ENCODE assay signal across 19 mouse cellular contexts in genomic region chr19:57082454-57083182, GRCm38 (mm10).
DNase-seq lines count a peak whose midpoint lies in the region; ATAC-seq and TF ChIP-seq lines count a peak whose summit lies in the region.
"Had no signal": no experiment of that assay in that cellular context is flagged by ENCODE, and none has a peak within 500 bp of the region (broad histone marks: within the 10 kb centered on the region; RNA-seq: fewer than 3 reads in every experiment).

No protein-coding gene starts in this region.

- H3K9me3 ChIP-seq in midbrain, embryonic 11.5 days (ENCODE audit: control insufficient read depth, low read length): no peaks in the 10 kb centered on the region
- no peaks in the 10 kb centered on the region; the same call in 1 of the 2 replicates for H3K9me3 ChIP-seq in embryonic facial prominence, embryonic 10.5 days
- H3K9me3 ChIP-seq: heart, embryonic 10.5 days had no signal

- no peaks in the 10 kb centered on the region for H3K27me3 ChIP-seq in midbrain, embryonic 11.5 days (ENCODE audit: control insufficient read depth, insufficient read depth, low read length)
- no peaks in the 10 kb centered on the region for H3K27me3 ChIP-seq in embryonic facial prominence, embryonic 10.5 days (replicated peaks; ENCODE audit: low read depth, poor library complexity, severe bottlenecking)
- H3K27me3 ChIP-seq: limb, embryonic 13.5 days; neural tube, embryonic 15.5 days had no signal

- 86% methylated on average over 17 of the region's 17 CpGs for WGBS in midbrain, embryonic 11.5 days
- WGBS in embryonic facial prominence, embryonic 10.5 days: 70% methylated on average over 17 of the region's 17 CpGs

- TF ChIP-seq CTCF in layer of hippocampus, adult 2 months (conservative IDR thresholded peaks at IDR 0.05): no peak

- H3K27ac ChIP-seq in layer of hippocampus, adult 2 months: 0 out of 2 replicates have a peak overlapping the region, but pooled peaks have one; percentile 0
- no peak overlapping the region for H3K27ac ChIP-seq in midbrain, embryonic 11.5 days (ENCODE audit: low read depth, low read length)
- no peak overlapping the region for H3K27ac ChIP-seq in embryonic facial prominence, embryonic 10.5 days (replicated peaks)
- H3K27ac ChIP-seq: heart, embryonic 10.5 days; limb, embryonic 13.5 days; neural tube, embryonic 15.5 days had no signal

- no peak for DNase-seq in layer of hippocampus, adult 2 months (ENCODE audit: low spot score in 2 of 2)
- no peak for DNase-seq in layer of hippocampus, postnatal 10 days (ENCODE audit: low spot score in 2 of 2)
- peak; percentile 68 for DNase-seq in CD4-positive helper T cell, adult 2 months (ENCODE audit: low read depth, low spot score)
- DNase-seq in adrenal gland, postnatal 25 days: no peak
- no peak for DNase-seq in midbrain, embryonic 11.5 days (ENCODE audit: low spot score, missing footprints)
- DNase-seq in embryonic facial prominence, embryonic 10.5 days (ENCODE audit: low spot score): no peak
- DNase-seq: adrenal gland, postnatal 10 days; heart, postnatal 4 days; kidney, postnatal 36 days; layer of hippocampus, postnatal 36 days; lung, postnatal 36 days; midbrain, embryonic 14.5 days had no signal

- no peak overlapping the region for H3K9ac ChIP-seq in midbrain, embryonic 11.5 days (ENCODE audit: low read length)
- H3K9ac ChIP-seq: limb, embryonic 13.5 days; neural tube, embryonic 15.5 days had no signal

- no peaks in the 10 kb centered on the region for H3K36me3 ChIP-seq in midbrain, embryonic 11.5 days (ENCODE audit: control insufficient read depth, insufficient read depth, low read length)
- no peaks in the 10 kb centered on the region; the same call in 1 of the 2 replicates for H3K36me3 ChIP-seq in embryonic facial prominence, embryonic 10.5 days (replicated peaks)
- H3K36me3 ChIP-seq: limb, embryonic 13.5 days; neural tube, embryonic 15.5 days had no signal

- no peak overlapping the region for H3K4me2 ChIP-seq in midbrain, embryonic 11.5 days
- H3K4me2 ChIP-seq: limb, embryonic 13.5 days; neural tube, embryonic 15.5 days had no signal

- peak; percentile 89 for ATAC-seq in CD4-positive, CD25-positive, alpha-beta regulatory T cell, adult 4 months
- peak; percentile 92 for ATAC-seq in inflammation-experienced regulatory T-cells, adult 6 months
- no peak for ATAC-seq in midbrain, embryonic 11.5 days (ENCODE audit: low FRiP score)
- ATAC-seq: intestine, postnatal 0 days had no signal

- peaks cover 15% of the 10 kb centered on the region for H3K4me1 ChIP-seq in midbrain, embryonic 11.5 days (ENCODE audit: control insufficient read depth, insufficient read depth, low read length)
- H3K4me1 ChIP-seq in embryonic facial prominence, embryonic 10.5 days: peaks cover 49% of the 10 kb centered on the region

- H3K4me3 ChIP-seq in layer of hippocampus, adult 2 months: no peak overlapping the region
- H3K4me3 ChIP-seq in midbrain, embryonic 11.5 days (ENCODE audit: low read depth, low read length): no peak overlapping the region
- H3K4me3 ChIP-seq in embryonic facial prominence, embryonic 10.5 days: no peak overlapping the region
- H3K4me3 ChIP-seq: erythroblast, embryonic 14.5 days; heart, embryonic 10.5 days; limb, embryonic 13.5 days; neural tube, embryonic 15.5 days had no signal
